Mouse (Mus musculus) thymus, adult 18-20 months (tissue): ENCODE results near the gene Lmo7.
A peak's percentile ranks its signal among the peaks of the same experiment; 100 is the strongest.

Source experiments
- DNase-seq, 2 experiments: peaks; one replicate each; pipeline ENCODE4 v3.0.0; 2022; ENCODE audit warnings: mixed read lengths in 2 of 2

Gene Lmo7

GRCm38 (mm10) chr14:101729237-101729971 lies at the start of gene Lmo7, which contains the start of gene Gm9922:
Lmo7 (plus strand) TSS chr14:101729957.
Gm9922 (minus strand) TSS chr14:101729814.
- peak; percentile 10 to 22 for DNase-seq

- no peak for DNase-seq
These were observed 42.1 kb upstream of the Lmo7 start for GRCm38 (mm10) chr14:101687696-101688095.

GRCm38 (mm10) chr14:101688406-101688805 lies 41.4 kb upstream of the Lmo7 start:
- DNase-seq = no peak

- DNase-seq = no peak
These were observed 25.3 kb upstream of the Lmo7 start for GRCm38 (mm10) chr14:101704479-101704878.

- DNase-seq = no peak
These were observed 22.7 kb upstream of the Lmo7 start for GRCm38 (mm10) chr14:101707088-101707487.

GRCm38 (mm10) chr14:101714414-101714813 lies 15.3 kb upstream of the Lmo7 start:
- no peak for DNase-seq

GRCm38 (mm10) chr14:101729972-101730692 lies 375 bp downstream of the Lmo7 start:
- no peak for DNase-seq

- no peak for DNase-seq
These were observed 4.0 kb downstream of the Lmo7 start for GRCm38 (mm10) chr14:101733542-101734303.

GRCm38 (mm10) chr14:101737501-101737900 lies 7.7 kb downstream of the Lmo7 start:
- DNase-seq = no peak

- no peak for DNase-seq
These were observed 16.9 kb downstream of the Lmo7 start for GRCm38 (mm10) chr14:101746635-101747034.

- DNase-seq = no peak
These were observed 18.1 kb downstream of the Lmo7 start for GRCm38 (mm10) chr14:101747811-101748210.

- no peak for DNase-seq
These were observed 18.7 kb downstream of the Lmo7 start for GRCm38 (mm10) chr14:101748436-101748835.

GRCm38 (mm10) chr14:101750910-101751309 lies 21.2 kb downstream of the Lmo7 start:
- DNase-seq = no peak

GRCm38 (mm10) chr14:101755425-101755824 lies 25.7 kb downstream of the Lmo7 start:
- no peak for DNase-seq

GRCm38 (mm10) chr14:101762267-101762666 lies 32.5 kb downstream of the Lmo7 start:
- no peak for DNase-seq

GRCm38 (mm10) chr14:101763762-101764295 lies 34.1 kb downstream of the Lmo7 start:
- no peak for DNase-seq

GRCm38 (mm10) chr14:101771336-101771735 lies 41.6 kb downstream of the Lmo7 start:
- no peak for DNase-seq

- DNase-seq = no peak
These were observed 42.0 kb downstream of the Lmo7 start for GRCm38 (mm10) chr14:101771756-101772155.

- no peak for DNase-seq
These were observed 44.9 kb downstream of the Lmo7 start for GRCm38 (mm10) chr14:101774631-101775030.

GRCm38 (mm10) chr14:101776296-101777128 lies 46.8 kb downstream of the Lmo7 start:
- DNase-seq = no peak

GRCm38 (mm10) chr14:101777129-101777493 lies 47.4 kb downstream of the Lmo7 start:
- no peak for DNase-seq

- no peak for DNase-seq
These were observed 48.7 kb downstream of the Lmo7 start for GRCm38 (mm10) chr14:101778426-101778825.
